Mouse (Mus musculus): Measurements from ENCODE around the gene Olfr64. TPM values are rescaled to one million over a fixed set of nuclear protein-coding genes. Genes with fewer than 3 reads are reported as not detected.

The Olfr64 gene
- total RNA-seq, 2 experiments from 2014 or later, result not detected

DNA sequence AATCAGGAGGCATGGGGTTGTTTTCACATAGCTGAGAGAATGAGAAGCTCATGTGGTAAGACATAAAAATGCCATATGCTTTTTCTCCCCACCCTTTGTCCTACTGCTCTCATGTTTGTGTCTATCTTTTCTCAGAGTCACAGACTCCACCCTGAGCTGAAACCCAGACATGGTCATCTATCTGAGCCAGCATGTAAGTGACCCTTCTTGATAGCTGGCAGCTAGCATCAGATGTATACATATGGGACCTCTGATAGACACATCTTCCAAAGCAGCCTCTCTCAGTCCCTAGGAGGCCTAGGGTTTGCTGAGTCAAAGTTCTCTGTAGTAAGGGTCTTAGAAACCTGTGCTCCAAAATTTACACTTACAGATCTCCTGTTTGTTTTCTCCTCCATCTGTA, 28.6 kb downstream of the Olfr64 start:
- no peak overlapping the region for H3K27ac ChIP-seq
- H3K4me3 ChIP-seq, result no peak overlapping the region
- intact Hi-C loops (cut with DNase I), result no loop called here
- DNase-seq (ENCODE audit: extremely low spot score in 1 of 2, low spot score in 2 of 2), result no peak
- TF ChIP-seq CTCF (IDR thresholded peaks at IDR 0.05), result no peak

DNA sequence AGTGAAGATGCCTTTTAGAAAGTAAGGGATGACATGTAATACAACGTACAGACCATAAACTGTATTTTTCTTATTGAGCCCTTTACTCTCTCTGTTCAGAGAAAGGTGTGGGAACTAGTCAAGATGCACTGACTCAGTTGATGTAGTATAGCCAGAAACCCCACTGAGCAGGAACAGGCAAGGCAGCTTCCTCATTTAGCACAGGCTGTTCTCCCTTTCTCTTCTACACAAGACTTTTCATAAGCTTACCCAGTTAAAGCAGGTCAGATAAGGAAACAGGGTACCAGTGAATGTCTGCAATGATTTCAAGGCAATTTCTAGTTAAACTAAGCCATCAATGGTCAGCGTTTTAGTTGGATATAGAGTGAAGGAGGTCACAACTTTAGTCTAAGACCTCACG, 32.8 kb downstream of the Olfr64 start:
- no peak for TF ChIP-seq CTCF (IDR thresholded peaks at IDR 0.05)
- Histone ChIP-seq H3K27ac (no peak overlapping the region), H3K4me3 (no peak overlapping the region)
- intact Hi-C loops (cut with DNase I), result no loop called here
- no peak for DNase-seq (ENCODE audit: extremely low spot score in 1 of 2, low spot score in 2 of 2)

- no peak for DNase-seq (ENCODE audit: extremely low spot score in 1 of 2, low spot score in 2 of 2)
- intact Hi-C loops (cut with DNase I), result no loop called here
- no peak for TF ChIP-seq CTCF (IDR thresholded peaks at IDR 0.05)
- no peak overlapping the region for H3K27ac ChIP-seq
- no peak overlapping the region for H3K4me3 ChIP-seq
These were observed 33.4 kb downstream of the Olfr64 start for GRCm38 (mm10) chr7:103860855-103861254.

DNA sequence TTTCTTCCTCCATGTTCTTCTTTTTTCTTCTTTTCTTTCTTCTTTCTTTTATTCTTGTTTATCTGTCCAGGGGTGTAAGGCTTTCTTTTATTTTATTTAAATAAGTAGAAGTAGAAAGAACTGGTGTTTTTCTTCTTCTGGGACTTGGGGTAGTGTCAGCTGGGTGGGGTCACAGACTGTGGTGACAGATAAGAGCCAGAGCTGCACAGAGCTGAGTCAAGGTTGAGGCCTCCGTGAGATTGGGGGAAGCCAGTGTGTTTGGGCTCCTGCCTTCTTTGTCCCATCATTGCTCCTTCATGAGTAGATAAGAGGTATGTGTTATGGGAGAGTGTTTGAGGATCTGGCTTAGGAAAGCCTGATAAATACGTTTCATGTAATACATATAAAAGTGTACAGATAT, 35.2 kb downstream of the Olfr64 start:
- no peak for TF ChIP-seq CTCF (IDR thresholded peaks at IDR 0.05)
- H3K27ac ChIP-seq, result no peak overlapping the region
- intact Hi-C loops (cut with DNase I), result no loop called here
- no peak for DNase-seq (ENCODE audit: extremely low spot score in 1 of 2, low spot score in 2 of 2)
- H3K4me3 ChIP-seq, result no peak overlapping the region

DNA sequence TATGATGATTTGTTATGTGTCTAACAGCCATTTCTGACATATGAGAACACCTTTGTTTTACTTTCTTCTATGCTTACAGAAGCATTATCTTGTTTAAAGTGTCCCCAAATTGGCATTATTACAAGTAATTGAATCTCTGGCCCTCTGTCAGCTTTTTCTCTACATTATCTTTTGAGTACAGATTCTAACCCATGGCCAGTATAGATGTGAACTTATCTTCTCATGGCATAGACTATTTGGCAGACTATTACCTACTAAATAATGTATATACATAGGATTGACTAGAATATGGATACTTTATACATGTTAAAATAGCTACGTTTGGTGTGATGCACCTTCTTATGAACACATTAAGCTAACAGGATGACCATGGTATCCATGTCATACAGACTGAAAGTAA, 39.6 kb downstream of the Olfr64 start:
- no peak overlapping the region for H3K4me3 ChIP-seq
- no peak for TF ChIP-seq CTCF (IDR thresholded peaks at IDR 0.05)
- intact Hi-C loops (cut with DNase I), result no loop called here
- H3K27ac ChIP-seq, result no peak overlapping the region
- no peak for DNase-seq (ENCODE audit: extremely low spot score in 1 of 2, low spot score in 2 of 2)

GRCm38 (mm10) chr7:103853090-103853489, 41.2 kb downstream of the Olfr64 start, which contains the start of gene Hbb-y:
Hbb-y (minus strand) TSS chr7:103853216.
- no peak for TF ChIP-seq CTCF (IDR thresholded peaks at IDR 0.05)
- DNase-seq (ENCODE audit: extremely low spot score in 1 of 2, low spot score in 2 of 2), result no peak
- Histone ChIP-seq H3K27ac (no peak within 1 kb of the TSS), H3K4me3 (no peak within 1 kb of the TSS)
- intact Hi-C loops (cut with DNase I), result no loop called here

GRCm38 (mm10) chr7:103844525-103845325, 49.6 kb downstream of the Olfr64 start:
- H3K4me3 ChIP-seq, result no peak overlapping the region
- TF ChIP-seq CTCF (IDR thresholded peaks at IDR 0.05), result no peak
- intact Hi-C loops (cut with DNase I), result no loop called here
- DNase-seq (ENCODE audit: extremely low spot score in 1 of 2, low spot score in 2 of 2), result no peak
- no peak overlapping the region for H3K27ac ChIP-seq

DNA sequence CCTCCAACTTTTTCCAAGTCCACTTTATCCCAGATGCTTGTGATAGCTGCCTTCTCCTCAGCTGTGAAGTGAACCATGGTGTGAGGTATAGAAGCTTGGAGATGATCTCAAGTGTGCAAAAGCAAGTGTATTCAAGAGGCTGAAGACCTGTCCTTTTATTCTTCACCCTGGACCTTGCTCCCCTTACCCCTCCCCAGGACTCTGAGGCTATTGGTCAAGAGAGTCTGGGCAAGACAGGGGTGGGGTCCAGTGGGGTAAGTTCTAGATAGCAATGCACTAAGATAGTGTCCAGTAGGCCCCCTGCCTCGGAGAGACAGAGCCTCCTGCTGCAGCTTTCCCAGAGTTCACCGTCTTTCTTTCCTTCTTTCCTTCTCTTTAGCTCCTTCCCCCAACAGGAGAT, 51.3 kb downstream of the Olfr64 start, which contains the start of gene Hbb-bh1:
Hbb-bh1 (minus strand) TSS at position 131 of the 400 bp plus-strand sequence.
- Histone ChIP-seq H3K27ac (no peak within 1 kb of the TSS), H3K4me3 (no peak within 1 kb of the TSS)
- intact Hi-C loops (cut with DNase I), result no loop called here
- no peak for DNase-seq (ENCODE audit: extremely low spot score in 1 of 2, low spot score in 2 of 2)
- no peak for TF ChIP-seq CTCF (IDR thresholded peaks at IDR 0.05)

DNA sequence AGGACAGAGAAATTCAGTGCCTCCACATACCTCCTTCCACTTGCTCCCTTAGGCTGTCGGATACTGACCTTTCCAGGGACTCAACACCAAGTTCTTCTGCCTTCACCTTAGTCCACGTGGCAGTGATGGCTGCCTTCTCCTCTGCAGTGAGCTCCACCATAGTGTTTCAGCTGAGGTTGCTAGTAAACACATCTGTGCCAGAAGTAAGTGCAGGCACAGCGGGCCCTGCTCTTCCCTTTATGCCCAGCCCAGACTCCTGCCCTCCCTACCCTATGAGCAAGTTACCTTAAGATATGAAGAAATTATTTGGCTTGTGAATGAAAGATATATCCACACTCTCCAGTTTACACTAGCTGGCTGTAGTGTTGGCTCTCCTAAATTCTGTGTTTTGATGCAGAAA, 54.0 kb downstream of the Olfr64 start, which contains the start of gene Hbb-bh2:
Hbb-bh2 (minus strand) TSS at position 253 of the 400 bp plus-strand sequence.
- DNase-seq (ENCODE audit: extremely low spot score in 1 of 2, low spot score in 2 of 2), result no peak
- H3K27ac ChIP-seq, result no peak within 1 kb of the TSS
- intact Hi-C loops (cut with DNase I), result no loop called here
- no peak within 1 kb of the TSS for H3K4me3 ChIP-seq
- no peak for TF ChIP-seq CTCF (IDR thresholded peaks at IDR 0.05)

Other genes starting within 250 kb of the Olfr64 start
- not detected for gene Olfr623, start 230.8 kb downstream of the Olfr64 start, total RNA-seq (2021)
- gene Olfr624, start 223.3 kb downstream of the Olfr64 start, total RNA-seq (2021), result under 1 TPM in 1 of 2 experiments, not detected in 1; 0.07 TPM
- gene Olfr625-ps1, start 211.8 kb downstream of the Olfr64 start, total RNA-seq (2021), result not detected
- gene Olfr243, start 179.8 kb downstream of the Olfr64 start, total RNA-seq (2021), result not detected
- not detected for gene Olfr628, start 164.1 kb downstream of the Olfr64 start, total RNA-seq (2021)
- gene Olfr629, start 149.5 kb downstream of the Olfr64 start, total RNA-seq (2021), result not detected
- not detected for gene Olfr630, start 137.2 kb downstream of the Olfr64 start, total RNA-seq (2021)
- gene Olfr69, start 122.9 kb downstream of the Olfr64 start, total RNA-seq (2021), result not detected
- gene Olfr68, start 114.8 kb downstream of the Olfr64 start, total RNA-seq (2021), result not detected
- gene Olfr67, start 102.7 kb downstream of the Olfr64 start, total RNA-seq (2021), result not detected
- gene Hbb-bt, start 80.5 kb downstream of the Olfr64 start, total RNA-seq (2021), result 10 to 100 TPM; 29.5 to 36.6 TPM
- 100 to 1,000 TPM; 305 to 339 TPM for gene Hbb-bs, start 66.4 kb downstream of the Olfr64 start, total RNA-seq (2021)
- not detected for gene Hbb-bh2, start 54.0 kb downstream of the Olfr64 start, total RNA-seq (2021)
- not detected for gene Hbb-bh1, start 51.3 kb downstream of the Olfr64 start, total RNA-seq (2021)
- not detected for gene Hbb-y, start 41.3 kb downstream of the Olfr64 start, total RNA-seq (2021)
- not detected for gene Olfr66, start 8.2 kb downstream of the Olfr64 start, total RNA-seq (2021)
- gene Olfr65, start 9.0 kb upstream of the Olfr64 start, total RNA-seq (2021), result not detected
- not detected for gene Olfr631, start 34.3 kb upstream of the Olfr64 start, total RNA-seq (2021)
- gene Olfr632, start 39.9 kb upstream of the Olfr64 start, total RNA-seq (2021), result not detected
- not detected for gene Olfr633, start 50.0 kb upstream of the Olfr64 start, total RNA-seq (2021)
- gene Olfr635, start 76.7 kb upstream of the Olfr64 start, total RNA-seq (2021), result under 1 TPM; 0.05 to 0.09 TPM
- not detected for gene Olfr638, start 104.3 kb upstream of the Olfr64 start, total RNA-seq (2021)
- under 1 TPM; 0.07 to 0.19 TPM for gene Olfr639, start 122.8 kb upstream of the Olfr64 start, total RNA-seq (2021)
- not detected for gene Olfr640, start 131.1 kb upstream of the Olfr64 start, total RNA-seq (2021)
- gene Olfr641, start 141.0 kb upstream of the Olfr64 start, total RNA-seq (2021), result not detected
- gene Olfr642, start 158.2 kb upstream of the Olfr64 start, total RNA-seq (2021), result not detected
- not detected for gene 4930516K23Rik, start 167.0 kb upstream of the Olfr64 start, total RNA-seq (2021)
- not detected for gene Olfr644, start 177.4 kb upstream of the Olfr64 start, total RNA-seq (2021)
- not detected for gene Olfr645, start 191.0 kb upstream of the Olfr64 start, total RNA-seq (2021)
- not detected for gene Olfr646, start 210.4 kb upstream of the Olfr64 start, total RNA-seq (2021)
- not detected for gene Ubqln5, start 235.3 kb upstream of the Olfr64 start, total RNA-seq (2021)
- not detected for gene Olfr643, start 242.9 kb upstream of the Olfr64 start, total RNA-seq (2021)
- not detected for gene Ubqln3, start 248.8 kb upstream of the Olfr64 start, total RNA-seq (2021)